Mouse (Mus musculus) stomach, embryonic 14.5 days (tissue): Measurements from ENCODE around the gene Stmnd1. TPM values are rescaled to one million over a fixed set of nuclear protein-coding genes. Genes with fewer than 3 reads are reported as not detected.
"Not testable (repeated sequence)": the region's sequence is repeated elsewhere in the genome, so short reads cannot be mapped to it uniquely, and the experiment has no call there.

Source experiments
- ATAC-seq: fragments of 200-750 bp; cut with Nextera tagmentation; 2 replicates; pipeline ENCODE4 v1.8.0; 2017; ENCODE audit warnings: low read depth, moderate TSS enrichment; ENCODE audit not compliant: insufficient number of reproducible peaks, insufficient read depth, low FRiP score
- H3K27ac ChIP-seq: fragments of 300-500 bp; sonication (generic); 2 replicates; pipeline ENCODE4 v1.5.1; 2014; ENCODE audit warnings: mild to moderate bottlenecking, low read length, moderate library complexity, mixed read lengths
- H3K27me3 ChIP-seq: fragments of 300-500 bp; sonication (generic); 2 replicates; pipeline ENCODE4 v1.6.1; 2014; ENCODE audit warnings: low read length, control low read depth, mixed read lengths; ENCODE audit not compliant: control insufficient read depth, insufficient read depth
- H3K36me3 ChIP-seq: fragments of 300-500 bp; sonication (generic); 2 replicates; pipeline ENCODE4 v1.6.1; 2014; ENCODE audit warnings: mild to moderate bottlenecking, control low read depth, low read length, moderate library complexity, mixed read lengths; ENCODE audit not compliant: control insufficient read depth, insufficient read depth
- H3K4me1 ChIP-seq: fragments of 300-500 bp; sonication (generic); 2 replicates; pipeline ENCODE4 v1.6.1; 2014; ENCODE audit warnings: low read length, control low read depth, mixed read lengths; ENCODE audit not compliant: control insufficient read depth, insufficient read depth
- H3K4me2 ChIP-seq: fragments of 300-500 bp; sonication (generic); replicated peaks from 2 replicates; pipeline ENCODE4 v1.6.1; 2014; ENCODE audit warnings: low read depth, low read length, control low read depth
- H3K4me3 ChIP-seq: fragments of 300-500 bp; sonication (generic); 2 replicates; pipeline ENCODE4 v1.5.1; 2014; ENCODE audit warnings: low read depth, low read length, control low read depth
- H3K9ac ChIP-seq: fragments of 300-500 bp; sonication (generic); replicated peaks from 2 replicates; pipeline ENCODE4 v1.6.1; 2014; ENCODE audit warnings: low read depth, mild to moderate bottlenecking, control low read depth, low read length, moderate library complexity, mixed read lengths
- H3K9me3 ChIP-seq: fragments of 300-500 bp; sonication (generic); 2 replicates; pipeline ENCODE4 v1.6.1; 2016; ENCODE audit warnings: low read depth, low read length, control low read depth; ENCODE audit not compliant: control insufficient read depth
- whole genome bisulfite sequencing: fragments of 180-500 bp; shearing (Covaris S2); extraction: QIAGEN DNeasy Blood & Tissue Kit; methylation state at CpG from one replicate; pipeline ENCODE4 v1.1.7; 2014; 5-methylcytosine and 5-hydroxymethylcytosine counted together
- polyA plus RNA-seq: library from polyadenylated mRNA; unstranded; fragments of >200 nt; fragmentation: Nextera tagmentation; extraction: Ambion mirVana; gene quantifications from 2 replicates; pipeline ENCODE4 v1.2.1, GENCODE M21; 2014

Stmnd1 gene
- polyA plus RNA-seq, result not detected in 2 replicates

GRCm38 (mm10) chr13:46273453-46274110 lies at the start of gene Stmnd1:
TSS of gene Stmnd1 (plus strand) at chr13:46273721.
- WGBS, result 15% methylated on average over 7 of the region's 8 CpGs
- H3K9me3 ChIP-seq, result no peaks in the 10 kb centered on the region
- no peaks in the 10 kb centered on the region for H3K36me3 ChIP-seq
- H3K4me3 ChIP-seq, result 0 out of 2 replicates have a peak within 1 kb of the TSS, but pooled peaks have one; percentile 2
- H3K9ac ChIP-seq, result no peak within 1 kb of the TSS
- 0 out of 2 replicates have a peak, but pooled peaks have one; percentile 28 for ATAC-seq
- no peaks in the 10 kb centered on the region for H3K27me3 ChIP-seq
- H3K4me1 ChIP-seq, result 0 out of 2 replicates have a peak, but pooled peaks cover 14% of the 10 kb centered on the region
- H3K27ac ChIP-seq, result no peak within 1 kb of the TSS
- H3K4me2 ChIP-seq, result peak within 1 kb of the TSS; percentile 39

GRCm38 (mm10) chr13:46226956-46227355 lies 46.6 kb upstream of the Stmnd1 start:
- WGBS, result 30% methylated on average over 2 of the region's 2 CpGs
- Histone ChIP-seq H3K9ac (no peak overlapping the region), H3K27ac (no peak overlapping the region), H3K4me1 (no peaks in the 10 kb centered on the region), H3K4me3 (no peak overlapping the region), H3K4me2 (no peak overlapping the region), H3K9me3 (no peaks in the 10 kb centered on the region), H3K36me3 (no peaks in the 10 kb centered on the region), H3K27me3 (no peaks in the 10 kb centered on the region)
- no peak for ATAC-seq

GRCm38 (mm10) chr13:46227486-46227885 lies 46.0 kb upstream of the Stmnd1 start:
- Histone ChIP-seq H3K9me3 (no peaks in the 10 kb centered on the region), H3K36me3 (no peaks in the 10 kb centered on the region), H3K27me3 (no peaks in the 10 kb centered on the region), H3K27ac (no peak overlapping the region), H3K4me2 (no peak overlapping the region), H3K4me1 (no peaks in the 10 kb centered on the region), H3K9ac (no peak overlapping the region), H3K4me3 (no peak overlapping the region)
- ATAC-seq, result no peak
- WGBS, result 79% methylated on average over 4 of the region's 4 CpGs

GRCm38 (mm10) chr13:46228750-46229149 lies 44.8 kb upstream of the Stmnd1 start:
- not testable (repeated sequence) for H3K27ac ChIP-seq, H3K9ac ChIP-seq, H3K4me1 ChIP-seq, H3K4me2 ChIP-seq, H3K4me3 ChIP-seq, H3K9me3 ChIP-seq, ATAC-seq, H3K36me3 ChIP-seq, H3K27me3 ChIP-seq
- 94% methylated on average over 1 of the region's 1 CpGs for WGBS

GRCm38 (mm10) chr13:46231514-46232085 lies 41.9 kb upstream of the Stmnd1 start:
- WGBS, result 76% methylated on average over 5 of the region's 5 CpGs
- Histone ChIP-seq H3K9ac (no peak overlapping the region), H3K4me2 (no peak overlapping the region)

GRCm38 (mm10) chr13:46237723-46238349 lies 35.7 kb upstream of the Stmnd1 start:
- Histone ChIP-seq H3K4me2 (no peak overlapping the region), H3K9me3 (no peaks in the 10 kb centered on the region), H3K27me3 (no peaks in the 10 kb centered on the region), H3K9ac (no peak overlapping the region), H3K36me3 (no peaks in the 10 kb centered on the region), H3K27ac (no peak overlapping the region), H3K4me1 (no peaks in the 10 kb centered on the region), H3K4me3 (no peak overlapping the region)
- ATAC-seq, result no peak
- 60% methylated on average over 7 of the region's 7 CpGs for WGBS

More at GRCm38 (mm10) chr13:46231514-46232085, 41.9 kb upstream of the Stmnd1 start:
- no peak for ATAC-seq
- Histone ChIP-seq H3K4me3 (no peak overlapping the region), H3K27me3 (no peaks in the 10 kb centered on the region), H3K4me1 (no peaks in the 10 kb centered on the region), H3K36me3 (no peaks in the 10 kb centered on the region), H3K9me3 (no peaks in the 10 kb centered on the region), H3K27ac (no peak overlapping the region)

- H3K9me3 ChIP-seq, result no peaks in the 10 kb centered on the region
- H3K36me3 ChIP-seq, result no peaks in the 10 kb centered on the region
- H3K4me2 ChIP-seq, result no peak overlapping the region
- H3K9ac ChIP-seq, result no peak overlapping the region
- H3K27ac ChIP-seq, result no peak overlapping the region
- WGBS, result 80% methylated on average over 7 of the region's 7 CpGs
- no peaks in the 10 kb centered on the region for H3K27me3 ChIP-seq
- ATAC-seq, result no peak
- H3K4me1 ChIP-seq, result no peaks in the 10 kb centered on the region
- no peak overlapping the region for H3K4me3 ChIP-seq
Observed at GRCm38 (mm10) chr13:46238796-46239195, 34.7 kb upstream of the Stmnd1 start.

- 81% methylated on average over 9 of the region's 9 CpGs for WGBS
- no peak overlapping the region for H3K4me2 ChIP-seq
- no peaks in the 10 kb centered on the region for H3K9me3 ChIP-seq
- no peaks in the 10 kb centered on the region for H3K36me3 ChIP-seq
- H3K4me1 ChIP-seq, result no peaks in the 10 kb centered on the region
- H3K4me3 ChIP-seq, result no peak overlapping the region
- no peak overlapping the region for H3K9ac ChIP-seq
- H3K27ac ChIP-seq, result no peak overlapping the region
- no peak for ATAC-seq
- H3K27me3 ChIP-seq, result no peaks in the 10 kb centered on the region
Observed at GRCm38 (mm10) chr13:46241391-46242188, 31.9 kb upstream of the Stmnd1 start.
